Mouse (Mus musculus): ENCODE data around the gene G3bp1. TPM values are rescaled to one million over a fixed set of nuclear protein-coding genes. Genes with fewer than 3 reads are reported as not detected.

G3bp1 gene
- total and polyA plus RNA-seq, 3 experiments: 129 to 314 (median 246) TPM

DNA sequence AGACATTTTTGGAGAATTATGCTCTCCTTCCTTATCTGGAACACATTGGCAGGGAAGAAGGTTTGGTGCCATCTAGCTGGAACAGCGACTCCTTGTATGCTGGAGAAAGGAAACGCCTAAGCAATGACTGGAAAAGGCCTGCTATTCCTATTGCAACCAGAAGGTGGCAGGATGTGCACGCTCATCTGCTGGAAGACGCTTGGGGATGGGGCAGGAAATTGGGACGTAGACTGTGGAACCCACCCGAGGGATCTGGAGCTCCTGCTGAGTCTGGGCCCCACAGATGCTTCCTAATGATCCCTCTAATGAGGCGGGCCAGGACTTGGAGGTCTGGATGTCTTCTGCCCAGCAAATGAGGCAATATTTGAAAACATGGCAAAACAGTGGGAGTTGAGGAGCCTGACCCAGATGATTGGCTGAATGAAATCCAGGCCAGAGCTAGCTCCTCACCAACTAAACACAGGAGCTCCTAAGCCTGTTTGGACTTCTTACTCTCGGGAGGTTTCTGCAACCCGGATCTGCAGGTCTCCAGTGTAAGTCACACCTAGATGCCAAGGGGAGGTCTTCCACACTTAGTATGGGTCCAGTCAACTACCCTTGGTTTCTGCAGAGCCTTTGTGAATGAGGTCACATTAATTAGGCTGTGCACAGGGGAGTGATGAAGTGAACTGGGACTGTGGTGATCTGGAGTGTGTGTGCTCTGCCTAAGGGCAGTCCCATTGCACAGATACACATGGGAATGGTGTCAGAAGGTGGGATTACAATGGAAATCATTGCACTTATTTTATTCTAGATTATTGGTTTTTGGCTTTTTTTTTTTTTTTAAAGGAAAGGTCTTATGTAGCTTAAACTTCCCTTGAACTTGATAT, 49.6 kb downstream of the G3bp1 start:
- H3K27ac ChIP-seq (ENCODE audit: control insufficient read depth, low read depth, low read length): no peak overlapping the region
- H3K9ac ChIP-seq (ENCODE audit: control insufficient read depth, low read depth, low read length, poor library complexity, severe bottlenecking): no peak overlapping the region
- H3K79me2 ChIP-seq (ENCODE audit: control insufficient read depth, insufficient read depth, low read length, poor library complexity): no peaks in the 10 kb centered on the region
- peak; percentile 84 for DNase-seq (ENCODE audit: low read depth, low spot score)
- peaks cover 14 to 16% of the 10 kb centered on the region in 2 experiments for H3K4me1 ChIP-seq (ENCODE audit: control insufficient read depth in 1 of 2, insufficient read depth in 2 of 2, low read length in 2 of 2)
- TF ChIP-seq MAX (IDR thresholded peaks at IDR 0.05; ENCODE audit: low read length) (no peak), MYC (IDR thresholded peaks at IDR 0.05; ENCODE audit: low read depth, low read length) (0 out of 2 replicates have a peak, but pooled peaks have one; percentile 15), CHD2 (IDR thresholded peaks at IDR 0.05; ENCODE audit: low read length) (no peak), SMC3 (IDR thresholded peaks at IDR 0.05; ENCODE audit: low read depth, low read length) (peak; percentile 89), JUND (IDR thresholded peaks at IDR 0.05; ENCODE audit: low read depth, low read length) (no peak), SIN3A (IDR thresholded peaks at IDR 0.05; ENCODE audit: low read length) (peak; percentile 50; the same call in 1 of the 2 replicates), ZMIZ1 (IDR thresholded peaks at IDR 0.05; ENCODE audit: low read depth, low read length) (no peak), BHLHE40 (IDR thresholded peaks at IDR 0.05; ENCODE audit: borderline replicate concordance, low read depth, low read length) (0 out of 2 replicates have a peak, but pooled peaks have one; percentile 30), ETS1 (IDR thresholded peaks at IDR 0.05; ENCODE audit: low read depth, low read length) (no peak), ELF1 (IDR thresholded peaks at IDR 0.05; ENCODE audit: low read depth, low read length) (no peak), MAZ (IDR thresholded peaks at IDR 0.05; ENCODE audit: low read depth, low read length) (peak; percentile 75; the same call in 1 of the 2 replicates), ZNF384 (IDR thresholded peaks at IDR 0.05; ENCODE audit: low read depth, low read length) (no peak), E2F4 (IDR thresholded peaks at IDR 0.05; ENCODE audit: borderline replicate concordance, low read depth, low read length) (no peak), KAT2A (conservative IDR thresholded peaks at IDR 0.05; ENCODE audit: low read depth, low read length) (no peak), RAD21 (IDR thresholded peaks at IDR 0.05; ENCODE audit: low read depth, low read length) (peak; percentile 94), TBP (IDR thresholded peaks at IDR 0.05; ENCODE audit: low read depth, low read length) (no peak), ZC3H11A (IDR thresholded peaks at IDR 0.05; ENCODE audit: low read depth, low read length) (peak; percentile 85), TAL1 (IDR thresholded peaks at IDR 0.05; ENCODE audit: low read length) (no peak), CTCF (IDR thresholded peaks at IDR 0.05 in 2 of 3, conservative IDR thresholded peaks at IDR 0.05 in 1 of 3; ENCODE audit: control insufficient read depth in 1 of 3, insufficient read depth in 1 of 3, low read depth in 2 of 3, low read length in 3 of 3, poor library complexity in 1 of 3, severe bottlenecking in 1 of 3) (peak; percentile 88 to 98 (median 95)), ZKSCAN1 (IDR thresholded peaks at IDR 0.05; ENCODE audit: low read depth, low read length) (no peak), USF2 (IDR thresholded peaks at IDR 0.05; ENCODE audit: borderline replicate concordance in 1 of 2, insufficient read depth in 1 of 2, low read depth in 1 of 2, low read length in 2 of 2) (no peak), MXI1 (IDR thresholded peaks at IDR 0.05; ENCODE audit: low read depth, low read length) (no peak), CHD1 (IDR thresholded peaks at IDR 0.05; ENCODE audit: low read depth, low read length) (no peak), POLR2AphosphoS5 (IDR thresholded peaks at IDR 0.05; ENCODE audit: borderline replicate concordance, low read depth, low read length) (no peak)
- no peaks in the 10 kb centered on the region for H3K27me3 ChIP-seq (ENCODE audit: control insufficient read depth in 1 of 2, insufficient read depth in 2 of 2, low read length in 2 of 2)
- no peaks in the 10 kb centered on the region for H3K9me3 ChIP-seq (replicated peaks; ENCODE audit: insufficient read depth, low read length)
- no peak overlapping the region; a peak in 1 of 4 replicates for H3K4me3 ChIP-seq (ENCODE audit: control insufficient read depth in 1 of 2, insufficient read depth in 1 of 2, low read depth in 2 of 2, low read length in 2 of 2)
- H3K36me3 ChIP-seq (ENCODE audit: control insufficient read depth in 1 of 2, insufficient read depth in 2 of 2, low read length in 2 of 2): peaks cover 0 to 14% of the 10 kb centered on the region in 2 experiments; a peak in 2 of 4 replicates

Data from MEL (cell line).